Mouse (Mus musculus): ENCODE data around the gene Akap9. TPM values are rescaled to one million over a fixed set of nuclear protein-coding genes. Genes with fewer than 3 reads are reported as not detected.
"Not testable (repeated sequence)": the region's sequence is repeated elsewhere in the genome, so short reads cannot be mapped to it uniquely, and the experiment has no call there.

Akap9 gene
- total RNA-seq, 2 experiments from 2014 or later = 74.1 to 102 TPM

DNA sequence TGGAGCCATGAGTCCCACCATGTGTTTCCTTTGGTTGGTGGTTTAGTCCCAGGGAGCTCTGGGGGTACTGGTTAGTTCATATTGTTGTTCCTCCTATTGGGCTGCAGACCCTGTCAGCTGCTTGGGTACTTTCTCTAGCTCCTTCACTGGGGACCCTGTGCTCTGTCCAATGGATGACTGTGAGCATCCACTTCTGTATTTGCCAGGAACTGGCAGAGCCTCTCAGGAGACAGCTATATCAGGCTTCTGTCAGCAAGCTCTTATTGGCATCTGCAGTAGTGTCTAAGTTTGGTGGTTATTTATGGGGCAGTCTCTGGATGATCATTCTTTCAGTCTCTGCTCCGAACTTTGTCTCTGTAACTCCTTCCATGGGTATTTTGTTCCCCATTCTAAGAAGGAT lies 98.5 kb downstream of the Akap9 start:
- DNase-seq (ENCODE audit: low spot score in 2 of 2); intact Hi-C loops (cut with DNase I): not testable (repeated sequence)

DNA sequence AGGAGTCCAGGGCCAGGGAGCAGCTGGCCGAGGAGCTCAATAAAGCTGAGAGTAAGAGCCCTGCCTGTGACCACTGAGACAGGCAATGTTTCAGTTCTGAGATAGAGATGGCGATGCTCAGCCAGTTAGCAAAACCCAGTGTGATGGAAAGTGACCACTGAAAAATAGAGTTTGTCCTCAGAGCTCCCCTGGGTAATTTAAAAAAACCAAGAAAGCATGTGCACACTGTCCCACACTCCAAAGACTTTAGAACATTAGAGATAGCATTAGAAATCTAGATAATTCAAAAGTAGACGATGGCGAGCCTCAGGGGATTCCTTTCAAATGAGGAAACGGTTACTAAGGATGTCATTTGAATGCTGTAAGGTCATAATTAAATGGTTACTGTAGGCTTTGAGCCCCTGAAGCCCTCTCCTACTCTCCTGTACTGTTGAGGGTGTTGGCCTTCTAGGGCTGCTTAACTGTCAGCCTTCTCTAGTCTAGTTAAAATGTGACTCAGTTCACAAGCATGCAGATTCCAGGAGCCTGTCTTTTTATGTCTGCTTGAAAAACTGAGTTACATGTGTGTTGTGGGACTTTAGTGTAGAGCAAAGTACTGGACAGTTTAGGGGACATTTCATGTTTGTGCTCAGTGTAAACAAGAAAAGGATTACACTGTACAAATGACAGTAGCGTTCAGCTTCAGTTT lies 100.8 kb downstream of the Akap9 start:
- intact Hi-C loops (cut with DNase I) = no loop called here
- DNase-seq (ENCODE audit: low spot score in 2 of 2) = no peak

DNA sequence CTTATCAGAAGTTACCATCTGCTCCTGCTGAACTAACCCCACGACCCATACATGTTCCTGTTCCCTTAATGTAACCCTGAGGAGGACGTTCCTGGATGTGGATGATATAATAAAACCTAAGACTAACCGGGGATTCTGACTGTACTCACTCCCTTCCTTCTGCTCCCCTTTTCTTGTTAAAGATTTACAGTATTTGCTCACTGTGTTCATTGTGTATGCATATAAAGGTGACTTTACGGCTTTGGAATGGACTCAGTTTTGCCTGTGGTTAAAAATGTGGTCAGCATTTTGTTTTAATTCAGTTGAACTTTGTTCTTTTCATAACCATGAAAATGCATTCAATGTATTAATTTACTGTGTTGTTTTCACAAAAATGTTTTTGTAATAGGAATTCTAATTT lies 104.0 kb downstream of the Akap9 start:
- no peak for DNase-seq (ENCODE audit: low spot score in 2 of 2)
- intact Hi-C loops (cut with DNase I) = no loop called here

DNA sequence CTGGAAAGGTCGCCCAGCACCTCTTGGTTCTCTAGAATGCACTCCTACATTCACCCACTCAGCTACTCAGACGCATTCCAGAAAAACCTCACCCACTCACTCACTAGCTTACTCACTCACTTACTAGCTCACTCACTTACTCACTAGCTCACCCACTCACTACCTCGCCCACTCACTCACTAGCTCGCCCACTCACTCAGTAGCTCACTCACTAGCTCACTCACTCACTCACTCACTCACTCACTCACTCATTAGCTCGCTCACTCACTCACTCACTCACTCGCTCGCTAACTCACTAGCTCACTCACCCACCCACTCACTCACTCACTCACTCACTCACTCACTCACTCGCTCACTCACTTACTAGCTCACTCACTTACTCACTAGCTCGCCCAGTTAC lies 108.8 kb downstream of the Akap9 start:
- DNase-seq (ENCODE audit: low spot score in 2 of 2) = no peak
- intact Hi-C loops (cut with DNase I) = no loop called here

DNA sequence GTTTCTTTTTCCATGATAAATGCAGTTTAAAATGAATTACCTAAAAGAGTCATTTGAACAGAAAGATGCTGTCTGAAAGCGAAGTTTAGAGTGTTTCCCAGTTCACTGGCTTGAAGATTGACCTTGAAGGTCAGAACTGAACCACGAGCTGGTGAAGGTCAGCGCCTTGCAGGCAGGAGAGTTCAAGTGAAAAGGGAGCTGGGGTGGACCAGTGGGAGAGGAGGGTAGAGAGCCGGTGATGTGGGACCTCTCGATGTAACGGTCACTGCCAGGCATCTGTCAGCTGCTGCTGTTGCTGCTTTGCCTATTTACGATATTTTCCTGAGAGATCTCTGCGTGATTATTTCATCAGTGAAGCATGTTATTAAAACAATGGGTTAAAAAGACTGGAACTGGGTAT lies 111.5 kb downstream of the Akap9 start:
- no peak for DNase-seq (ENCODE audit: low spot score in 2 of 2)
- intact Hi-C loops (cut with DNase I) = no loop called here

DNA sequence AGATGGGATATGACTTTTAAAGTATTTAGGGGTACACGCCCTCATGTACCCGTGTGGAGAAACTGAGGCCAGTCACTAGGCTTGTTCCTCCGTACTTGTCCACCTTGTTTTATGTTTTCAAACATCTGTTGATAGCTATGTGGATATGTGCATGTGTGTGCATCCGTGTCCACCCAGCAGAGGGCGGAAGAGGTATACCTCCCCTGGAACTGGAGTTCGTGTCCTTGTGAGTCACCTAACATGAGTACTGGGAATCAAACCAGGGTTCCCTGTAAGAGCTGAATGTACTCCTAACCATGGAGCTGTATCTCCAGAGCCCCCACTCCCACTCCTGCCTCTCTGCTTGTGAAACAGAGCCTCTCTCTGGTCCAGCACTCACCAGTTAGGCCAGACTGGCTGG lies 112.5 kb downstream of the Akap9 start:
- intact Hi-C loops (cut with DNase I) = no loop called here
- no peak for DNase-seq (ENCODE audit: low spot score in 2 of 2)

DNA sequence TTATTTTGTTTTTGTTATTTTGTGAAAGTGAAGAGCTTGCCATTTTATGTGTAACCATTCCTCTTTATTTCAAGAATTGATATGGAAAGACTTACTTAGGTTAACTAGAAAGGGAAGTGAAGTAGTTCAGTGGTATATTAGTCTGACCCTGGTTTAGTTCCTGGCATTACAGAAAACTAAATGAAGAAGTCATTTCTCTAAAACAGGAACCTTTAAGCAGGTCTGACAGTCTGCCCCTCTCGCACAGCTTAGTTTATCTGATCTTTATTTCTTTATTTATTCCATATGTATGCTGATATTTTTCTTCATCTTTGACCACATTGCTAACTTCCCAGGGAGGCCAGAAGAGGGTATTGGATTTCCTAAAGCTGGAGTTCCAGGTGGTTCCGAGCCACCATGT lies 113.1 kb downstream of the Akap9 start:
- DNase-seq (ENCODE audit: low spot score in 2 of 2) = no peak
- intact Hi-C loops (cut with DNase I) = no loop called here

DNA sequence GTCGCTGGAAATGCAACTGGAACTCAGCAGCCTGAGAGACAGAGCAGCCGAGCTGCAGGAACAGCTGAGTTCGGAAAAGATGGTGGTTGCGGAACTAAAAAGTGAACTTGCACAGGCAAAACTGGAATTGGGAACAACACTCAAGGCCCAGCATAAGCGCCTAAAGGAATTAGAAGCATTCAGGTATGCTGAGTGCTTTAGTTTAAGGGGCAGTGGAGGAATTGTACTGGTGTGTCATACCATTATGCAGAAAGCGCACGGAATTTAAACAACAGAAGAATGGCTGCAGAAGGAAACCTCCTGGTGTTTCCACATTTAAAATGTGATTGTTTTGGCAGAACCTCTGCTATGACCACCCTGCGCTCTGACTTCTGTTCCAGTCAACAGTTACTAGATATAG lies 132.5 kb downstream of the Akap9 start:
- DNase-seq (ENCODE audit: low spot score in 2 of 2) = no peak
- intact Hi-C loops (cut with DNase I) = loop anchor here (10.0 kb wide), 1 partner anchor 236 kb away; no protein-coding TSS in a partner anchor

DNA sequence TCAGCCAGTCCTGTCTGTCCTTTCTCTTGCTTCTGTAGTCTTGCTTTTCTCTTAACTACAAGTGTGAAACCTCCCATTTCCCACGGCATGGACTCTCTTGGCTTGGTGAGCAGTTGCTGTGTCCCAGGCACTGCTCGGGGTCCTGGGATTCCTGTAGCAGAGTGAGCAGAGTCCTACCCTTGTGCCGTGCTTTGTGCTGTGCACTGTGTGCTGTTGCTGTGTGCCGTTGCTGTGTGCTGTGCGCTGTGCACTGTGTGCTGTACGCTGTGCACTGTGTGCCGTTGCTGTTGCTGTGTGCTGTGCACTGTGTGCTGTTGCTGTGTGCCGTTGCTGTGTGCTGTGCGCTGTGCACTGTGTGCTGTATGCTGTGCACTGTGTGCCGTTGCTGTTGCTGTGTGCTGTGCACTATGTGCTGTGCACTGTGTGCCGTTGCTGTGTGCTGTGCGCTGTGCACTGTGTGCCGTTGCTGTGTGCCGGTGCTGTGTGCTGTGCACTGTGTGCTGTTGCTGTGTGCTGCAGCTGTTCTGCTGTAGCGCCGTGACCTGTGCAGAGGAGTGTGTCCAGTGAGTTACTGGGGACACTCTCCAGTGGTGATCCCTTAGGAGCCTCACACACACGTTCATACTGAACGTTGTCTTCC lies 138.7 kb downstream of the Akap9 start:
- intact Hi-C loops (cut with DNase I) = loop anchor here (10.0 kb wide), 1 partner anchor 242 kb away; no protein-coding TSS in a partner anchor

DNA sequence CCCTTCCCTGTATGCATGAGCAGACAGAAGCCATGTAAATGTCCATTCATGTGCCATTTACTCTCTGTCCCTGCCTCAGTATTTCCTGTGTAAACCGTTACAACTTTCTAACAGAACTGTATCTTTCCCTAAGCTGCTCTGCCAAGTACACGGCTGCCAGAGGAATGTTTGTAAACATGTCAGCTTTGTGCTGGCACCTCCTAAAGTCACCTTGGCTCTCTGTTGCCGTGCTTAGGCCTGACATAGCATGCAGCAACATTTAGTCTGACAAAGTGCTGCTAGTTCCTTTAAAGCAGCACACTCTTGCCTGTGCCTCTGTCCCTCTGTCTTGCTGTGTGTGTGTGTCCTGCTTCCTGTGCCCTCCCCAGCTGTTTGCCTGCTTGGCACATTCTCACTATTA lies 139.3 kb downstream of the Akap9 start:
- no peak for DNase-seq (ENCODE audit: low spot score in 2 of 2)
- intact Hi-C loops (cut with DNase I) = loop anchor here (10.0 kb wide), 1 partner anchor 242 kb away; no protein-coding TSS in a partner anchor

More for the DNA sequence above, 138.7 kb downstream of the Akap9 start:
- DNase-seq (ENCODE audit: low spot score in 2 of 2) = no peak

DNA sequence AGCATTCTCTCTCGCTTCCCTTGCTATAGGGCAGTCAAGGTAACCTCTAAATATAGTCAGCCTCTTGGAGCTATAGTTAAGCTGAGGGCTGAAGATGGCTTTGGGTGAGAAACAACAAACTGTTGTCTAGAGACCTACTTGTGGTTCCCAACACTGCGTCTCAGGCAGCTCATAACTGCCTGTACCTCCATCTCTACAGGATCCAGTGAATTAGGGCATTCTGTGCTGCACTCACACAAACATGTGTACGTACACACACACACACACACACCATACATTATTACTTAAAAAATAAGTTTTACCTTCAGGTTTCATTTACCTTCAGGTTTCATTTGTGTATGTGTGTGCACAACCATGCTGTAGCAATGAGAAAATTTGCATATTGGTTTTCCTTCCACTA lies 151.2 kb downstream of the Akap9 start:
- no peak for DNase-seq (ENCODE audit: low spot score in 2 of 2)
- intact Hi-C loops (cut with DNase I) = no loop called here

DNA sequence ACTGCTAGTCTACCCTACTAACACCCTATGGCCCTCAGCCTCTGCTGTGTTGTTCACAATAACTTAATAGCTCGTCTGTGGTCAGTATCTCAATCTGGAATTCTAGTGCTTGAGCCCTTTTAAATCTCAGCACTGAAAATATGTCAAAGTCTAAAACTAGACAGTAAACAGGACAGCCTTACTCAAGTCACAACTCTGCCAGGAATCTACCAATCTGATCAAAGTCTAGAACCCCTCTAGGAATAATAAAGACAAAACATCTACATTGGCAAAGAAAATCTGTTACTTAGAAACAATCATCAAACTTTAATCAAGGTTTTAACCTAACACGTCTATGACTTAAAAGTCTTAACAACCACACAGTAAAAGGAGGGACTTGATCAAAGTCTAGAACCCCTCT lies 153.0 kb downstream of the Akap9 start:
- no peak for DNase-seq (ENCODE audit: low spot score in 2 of 2)
- intact Hi-C loops (cut with DNase I) = no loop called here

DNA sequence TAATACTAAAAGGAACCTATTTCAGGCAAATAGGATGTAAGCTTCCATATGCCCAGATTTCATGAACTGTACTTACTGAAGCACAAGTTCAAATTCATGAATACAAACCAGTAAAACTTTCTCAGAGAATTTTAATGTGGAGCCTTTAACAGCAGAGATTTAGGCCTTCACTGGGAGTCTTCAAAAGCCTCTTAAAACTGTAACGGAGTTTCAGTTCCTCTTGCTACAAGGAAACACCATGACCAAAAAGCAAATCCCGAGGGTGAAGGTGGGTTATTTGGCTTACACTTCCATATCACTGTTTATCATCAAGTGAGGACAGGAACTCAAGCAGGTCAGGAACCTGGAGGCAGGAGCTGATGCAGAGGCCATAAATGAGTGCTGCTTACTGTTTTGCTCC lies 153.7 kb downstream of the Akap9 start:
- intact Hi-C loops (cut with DNase I) = no loop called here
- no peak for DNase-seq (ENCODE audit: low spot score in 2 of 2)

DNA sequence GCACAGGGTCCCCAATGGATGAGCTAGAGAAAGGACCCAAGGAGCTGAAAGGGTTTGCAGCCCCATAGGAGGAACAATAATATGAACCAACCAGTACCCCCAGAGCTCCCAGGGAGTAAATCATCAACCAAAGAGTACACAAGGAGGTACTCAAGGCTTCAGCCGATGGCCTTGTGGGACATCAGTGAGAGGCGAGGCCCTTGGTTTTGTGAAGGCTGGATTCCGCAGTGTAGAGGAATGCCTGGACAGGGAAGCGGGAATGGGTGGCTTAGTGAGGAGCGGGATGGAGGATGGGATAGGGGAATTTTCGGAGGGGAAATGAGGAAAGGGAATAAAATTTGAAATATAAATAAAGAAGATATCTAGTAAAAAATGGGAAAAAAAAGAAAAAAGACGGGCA lies 157.1 kb downstream of the Akap9 start:
- intact Hi-C loops (cut with DNase I) = no loop called here
- no peak for DNase-seq (ENCODE audit: low spot score in 2 of 2)

DNA sequence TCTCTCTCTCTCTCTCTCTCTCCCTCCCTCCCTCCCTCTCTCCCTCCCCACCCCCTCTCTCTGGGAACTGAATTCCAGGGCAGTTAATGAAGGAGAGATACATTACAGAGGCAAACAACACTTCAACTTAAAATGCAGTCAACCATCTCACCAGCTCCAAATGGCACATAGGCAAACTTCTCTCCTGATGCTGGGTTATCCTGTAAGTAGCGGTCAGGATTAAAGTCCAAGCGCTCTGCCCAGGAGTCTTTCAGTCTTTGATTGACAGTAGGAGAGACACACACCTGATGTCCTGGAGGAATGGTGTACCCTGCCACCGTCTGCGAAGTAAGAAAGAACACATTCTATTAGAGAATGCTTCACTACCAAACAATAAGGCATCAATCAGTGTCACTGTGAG lies 158.5 kb downstream of the Akap9 start:
- intact Hi-C loops (cut with DNase I) = no loop called here
- DNase-seq (ENCODE audit: low spot score in 2 of 2) = no peak

DNA sequence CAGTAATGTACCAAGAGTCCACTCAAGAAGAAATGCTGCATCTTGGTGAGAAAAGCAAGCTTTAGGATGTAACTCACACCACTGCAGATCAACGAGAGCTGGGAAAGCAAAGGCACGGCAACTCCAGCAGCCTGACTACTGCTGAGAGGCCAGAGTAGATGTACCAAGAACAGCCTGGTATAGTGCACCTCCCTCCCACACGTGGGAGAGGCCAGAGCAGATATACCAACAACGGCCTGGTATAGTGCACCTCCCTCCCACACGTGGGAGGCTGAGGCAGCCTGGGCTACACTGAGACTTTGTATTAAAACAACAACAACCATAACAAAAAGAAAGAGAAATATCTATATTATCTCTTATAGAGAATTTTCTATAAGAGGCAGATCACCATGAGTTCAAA lies 160.3 kb downstream of the Akap9 start:
- DNase-seq (ENCODE audit: low spot score in 2 of 2) = no peak
- intact Hi-C loops (cut with DNase I) = no loop called here

DNA sequence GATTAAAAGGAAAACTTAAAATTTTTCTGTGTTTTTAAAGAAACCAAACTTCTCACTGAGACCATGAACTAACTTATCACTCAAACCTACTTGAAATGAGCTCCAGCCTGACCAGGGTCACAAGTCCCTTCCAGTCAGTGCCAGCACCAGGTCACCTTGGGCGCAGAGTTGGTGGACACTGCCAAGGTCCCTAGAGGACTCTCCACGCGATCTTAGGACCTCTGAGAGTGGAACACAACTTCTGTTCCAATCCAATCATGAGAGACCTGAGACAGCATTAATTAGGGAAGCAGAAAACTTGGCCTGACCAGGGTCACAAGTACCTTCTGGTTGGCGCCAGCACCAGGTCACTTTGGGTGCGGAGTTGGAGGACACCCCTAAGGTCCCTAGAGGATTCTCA lies 166.6 kb downstream of the Akap9 start:
- intact Hi-C loops (cut with DNase I) = no loop called here
- DNase-seq (ENCODE audit: low spot score in 2 of 2) = no peak

DNA sequence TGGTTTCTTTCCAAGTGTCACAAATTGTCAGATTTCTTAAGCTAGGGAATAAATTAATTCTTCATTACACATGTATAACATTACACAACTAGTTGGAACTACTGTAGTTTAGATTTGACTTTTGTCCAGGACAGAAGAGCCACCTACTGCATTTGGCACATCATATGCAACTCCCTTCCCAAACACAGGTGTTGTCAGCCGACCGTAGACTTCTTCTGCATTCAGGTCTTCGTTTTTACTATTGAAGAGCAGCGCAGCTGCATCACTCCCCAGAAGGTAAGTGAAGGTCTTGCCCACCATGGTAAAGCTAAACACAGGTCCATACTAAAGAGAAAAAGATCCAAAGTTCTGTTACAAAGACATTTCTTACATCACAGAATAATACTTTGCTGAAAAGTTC lies 173.2 kb downstream of the Akap9 start:
- intact Hi-C loops (cut with DNase I) = loop anchor here (5.0 to 10.0 kb wide), 2 partner anchors 91 to 814 kb away; partner anchors contain the start of gene Mterf1b
- no peak for DNase-seq (ENCODE audit: low spot score in 2 of 2)

DNA sequence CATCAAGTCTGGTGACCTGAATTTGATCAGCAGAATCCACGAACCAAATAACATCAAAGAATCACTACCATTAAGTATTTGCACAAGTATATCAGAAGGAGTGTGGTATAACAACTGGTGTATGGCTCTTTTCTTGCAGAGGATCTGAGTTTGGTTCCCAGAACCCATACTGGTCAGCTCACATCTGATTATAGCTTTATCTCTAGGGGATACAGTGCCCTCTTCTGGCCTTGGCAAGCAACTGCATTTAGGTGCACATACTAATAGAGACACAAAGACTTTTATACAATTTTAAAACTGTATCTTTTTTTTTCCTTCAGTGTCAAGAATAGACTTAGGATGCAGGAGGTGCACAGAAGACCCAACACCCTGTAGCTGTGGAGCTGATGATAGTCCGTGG lies 173.9 kb downstream of the Akap9 start:
- DNase-seq (ENCODE audit: low spot score in 2 of 2) = no peak
- intact Hi-C loops (cut with DNase I) = loop anchor here (5.0 to 10.0 kb wide), 2 partner anchors 91 to 813 kb away; partner anchors contain the start of gene Mterf1b

DNA sequence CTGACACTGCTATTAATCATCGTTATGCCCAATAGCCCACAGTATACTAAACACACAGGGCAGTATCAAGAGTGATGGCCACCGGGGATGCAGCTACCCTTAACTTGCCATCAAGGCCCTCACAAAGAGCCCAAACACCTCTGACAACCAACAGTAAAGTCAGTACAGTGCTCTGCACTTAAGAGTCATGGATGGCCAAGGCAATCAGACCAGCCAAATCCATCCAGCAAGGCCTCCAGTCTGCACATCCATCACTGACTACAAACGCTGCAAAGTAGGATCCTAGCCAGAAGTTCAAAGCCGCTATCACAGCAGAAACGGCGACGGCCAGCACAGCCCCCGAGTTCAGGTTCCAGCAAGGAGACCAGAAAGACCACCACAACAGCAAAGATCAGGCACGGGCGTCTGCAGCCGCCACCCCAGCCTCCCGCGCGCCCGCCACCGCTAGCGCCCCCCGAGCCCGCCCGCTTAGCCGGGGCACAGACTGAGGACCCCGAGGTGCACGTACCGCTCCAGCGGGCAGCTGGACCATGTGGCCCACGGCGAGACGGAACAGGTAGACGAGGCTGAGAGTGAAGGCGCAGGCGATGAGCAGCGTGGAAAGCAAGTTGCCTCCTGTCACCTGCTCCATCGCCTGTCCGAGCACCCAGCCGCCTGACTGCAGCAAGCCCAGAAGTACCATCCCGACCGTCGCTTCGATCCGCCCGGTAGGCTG lies 175.9 kb downstream of the Akap9 start:
- intact Hi-C loops (cut with DNase I) = loop anchor here (5.0 to 10.0 kb wide), 2 partner anchors 89 to 811 kb away; partner anchors contain the start of gene Mterf1b
- peak; percentile 23 to 42 for DNase-seq (ENCODE audit: low spot score in 2 of 2)

Measured in left cerebral cortex, postnatal 25 days (tissue).